Mouse (Mus musculus): ENCODE results near the gene Iars2.
A peak's percentile ranks its signal among the peaks of the same experiment; 100 is the strongest.

The Iars2 gene

GRCm38 (mm10) chr1:185328721-185329610, at the start of gene Iars2:
TSS of gene Iars2 (minus strand) at chr1:185329396.
- DNase-seq = peak; percentile 94

- DNase-seq = no peak
These were observed 48.2 kb upstream of the Iars2 start for GRCm38 (mm10) chr1:185377429-185377828.

- DNase-seq = no peak
These were observed 47.2 kb upstream of the Iars2 start for GRCm38 (mm10) chr1:185376390-185376789.

- no peak for DNase-seq
These were observed 40.8 kb upstream of the Iars2 start for GRCm38 (mm10) chr1:185369979-185370378.

DNA sequence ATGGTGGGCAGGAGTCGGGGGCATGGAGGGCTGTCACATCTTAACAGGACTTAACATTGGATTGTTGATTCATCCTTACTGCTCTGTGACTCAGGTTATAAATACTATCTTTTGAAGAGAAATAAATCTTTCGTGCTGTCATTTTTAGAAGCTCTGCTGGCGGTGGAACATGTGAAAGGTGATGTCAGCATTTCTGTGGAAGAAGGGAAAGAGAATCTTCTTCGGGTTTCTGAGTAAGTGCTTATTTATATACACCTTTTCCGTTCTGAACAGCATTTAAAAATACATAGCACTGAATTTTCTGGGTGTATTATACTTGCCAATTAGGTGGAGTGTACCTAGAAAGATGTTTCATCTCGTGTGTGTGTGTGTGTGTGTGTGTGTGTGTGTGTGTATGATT, 38.2 kb upstream of the Iars2 start:
- DNase-seq = no peak

DNA sequence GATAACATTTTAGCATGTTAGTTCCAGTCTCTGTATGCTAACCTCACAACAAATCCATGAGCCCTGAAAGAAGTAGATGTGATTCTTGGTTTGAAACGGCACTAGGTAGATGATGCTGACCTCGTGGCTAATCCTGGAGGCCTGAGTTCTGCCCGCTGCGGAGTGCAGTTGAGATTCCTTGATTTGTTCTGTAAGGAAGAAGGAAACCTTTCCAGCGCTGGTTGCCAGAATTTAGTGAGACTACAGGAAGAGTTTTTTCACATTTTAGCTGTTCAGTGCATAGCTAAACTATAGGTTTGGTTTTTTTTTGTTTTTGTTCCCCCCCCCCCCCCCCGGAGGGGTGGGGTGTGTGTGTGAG, 35.0 kb upstream of the Iars2 start:
- no peak for DNase-seq

DNA sequence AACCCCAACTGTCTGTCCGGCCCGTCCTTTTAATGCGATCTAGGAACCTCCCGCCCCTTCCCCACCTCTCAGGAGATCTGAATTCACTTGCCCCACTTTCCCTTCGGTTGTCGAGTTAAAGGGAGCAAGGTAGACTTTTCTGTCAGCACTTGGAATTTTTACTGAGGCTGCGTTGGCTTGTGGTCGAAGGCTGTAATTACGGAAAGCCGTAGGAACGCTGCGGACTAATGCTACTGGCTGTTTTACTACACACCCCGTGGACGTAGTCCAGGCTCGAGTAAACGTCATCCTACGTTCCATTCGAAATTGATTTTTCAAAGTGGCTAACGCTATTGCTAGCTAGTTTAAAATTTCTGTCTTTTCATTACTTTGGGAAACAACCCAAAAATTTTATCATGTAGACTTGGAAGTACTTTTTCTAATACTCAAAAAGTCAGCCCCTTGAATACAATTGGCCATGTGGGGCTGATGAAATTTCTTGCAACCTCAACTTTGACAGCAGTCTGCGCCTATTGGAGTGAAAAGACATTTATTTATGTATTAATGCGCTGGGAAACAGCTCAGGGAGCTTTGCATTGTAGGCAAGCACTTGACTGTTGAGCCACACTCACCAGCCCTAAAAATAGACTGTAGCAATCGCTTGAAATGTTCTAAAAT, 34.5 kb upstream of the Iars2 start:
- DNase-seq = peak; percentile 67

GRCm38 (mm10) chr1:185362677-185363520, 33.7 kb upstream of the Iars2 start, which contains the start of gene Eprs:
TSS of gene Eprs (plus strand) at chr1:185363044.
- peak; percentile 99 for DNase-seq

DNA sequence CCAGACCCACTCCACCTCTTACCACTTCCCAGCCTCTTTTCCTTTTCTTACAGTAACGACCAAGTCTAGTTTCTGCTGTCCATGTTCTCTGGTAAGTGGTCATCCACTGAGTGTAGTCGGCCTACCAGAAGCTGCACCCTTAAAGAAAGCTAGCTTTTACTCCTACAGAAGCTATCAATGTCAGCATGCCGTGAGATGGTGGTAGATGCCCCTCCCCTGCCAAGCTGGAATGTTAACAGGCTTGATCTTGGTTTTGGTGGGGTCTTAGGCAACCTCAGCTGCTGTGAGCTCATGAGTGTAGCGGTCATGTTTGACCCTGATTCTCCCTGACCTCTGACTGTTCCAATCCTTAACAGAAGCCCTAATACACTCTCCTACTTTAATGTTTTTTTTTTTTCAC, 29.0 kb upstream of the Iars2 start:
- no peak for DNase-seq

- no peak for DNase-seq
These were observed 27.1 kb upstream of the Iars2 start for GRCm38 (mm10) chr1:185356246-185356645.

- DNase-seq = no peak
These were observed 25.5 kb upstream of the Iars2 start for GRCm38 (mm10) chr1:185354731-185355130.

- no peak for DNase-seq
These were observed 24.2 kb upstream of the Iars2 start for GRCm38 (mm10) chr1:185353351-185353750.

- DNase-seq = no peak
These were observed 23.0 kb upstream of the Iars2 start for GRCm38 (mm10) chr1:185352151-185352550.

DNA sequence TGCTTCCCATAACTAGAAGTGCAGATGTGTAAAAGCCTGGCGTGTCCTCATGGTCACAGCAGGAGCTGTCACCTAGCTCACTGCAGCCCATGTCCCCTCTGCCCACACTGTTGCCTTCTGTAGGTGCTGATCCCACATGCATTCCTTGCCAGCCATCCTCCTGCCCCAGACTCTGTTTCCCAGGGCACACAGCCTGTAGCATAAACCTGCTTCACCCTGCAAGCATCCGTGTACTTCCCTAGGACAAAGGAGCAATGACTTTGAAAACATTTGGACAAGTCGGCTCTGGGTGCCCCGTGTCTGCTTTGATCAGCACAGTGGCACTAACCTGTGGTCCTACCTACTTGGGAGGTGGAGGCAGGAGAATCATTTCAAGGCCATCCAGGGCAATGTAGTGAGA, 21.4 kb upstream of the Iars2 start:
- DNase-seq = no peak

DNA sequence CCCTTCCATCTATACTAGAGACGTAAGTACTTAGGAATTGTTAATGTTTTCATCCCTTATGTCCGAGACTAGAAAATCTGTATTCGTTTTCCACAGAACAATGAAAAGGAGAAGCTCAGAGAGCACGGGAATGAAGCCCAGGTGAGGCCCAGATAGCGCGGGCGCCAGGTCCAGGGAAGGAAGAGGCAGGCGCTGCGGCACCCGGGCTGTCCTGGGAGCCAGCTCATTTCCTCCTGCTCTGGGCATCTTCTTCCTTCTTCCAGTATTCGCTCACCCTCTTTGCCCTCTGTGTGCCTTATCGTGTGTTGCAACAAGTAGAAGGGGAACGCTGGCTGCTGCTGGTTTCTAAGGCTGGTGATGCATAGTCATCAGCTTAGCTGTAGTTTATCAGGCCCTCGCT, 20.5 kb upstream of the Iars2 start:
- no peak for DNase-seq

- DNase-seq = peak; percentile 12
These were observed 17.0 kb upstream of the Iars2 start for GRCm38 (mm10) chr1:185346188-185346587.

DNA sequence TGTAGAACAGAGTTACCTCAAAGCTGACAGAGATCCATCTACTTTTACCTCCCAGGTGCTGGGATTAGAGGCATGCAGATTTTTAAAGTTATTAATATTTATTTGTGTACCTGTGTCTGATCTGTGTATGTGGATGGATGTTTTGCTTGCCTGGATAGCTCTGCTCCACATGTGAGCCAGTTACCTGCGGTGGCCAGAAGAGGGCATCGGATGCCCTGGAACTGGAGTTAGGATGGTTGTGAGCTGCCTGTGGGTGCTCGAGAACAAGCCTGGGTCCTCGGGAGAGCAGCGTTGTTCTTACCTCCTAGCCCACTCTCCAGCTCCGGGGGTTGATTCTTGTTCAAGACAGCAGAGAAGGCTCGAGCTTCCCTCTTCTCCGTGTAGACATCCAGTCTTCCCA, 14.2 kb upstream of the Iars2 start:
- no peak for DNase-seq

- no peak for DNase-seq
These were observed 13.2 kb upstream of the Iars2 start for GRCm38 (mm10) chr1:185342441-185342840.

DNA sequence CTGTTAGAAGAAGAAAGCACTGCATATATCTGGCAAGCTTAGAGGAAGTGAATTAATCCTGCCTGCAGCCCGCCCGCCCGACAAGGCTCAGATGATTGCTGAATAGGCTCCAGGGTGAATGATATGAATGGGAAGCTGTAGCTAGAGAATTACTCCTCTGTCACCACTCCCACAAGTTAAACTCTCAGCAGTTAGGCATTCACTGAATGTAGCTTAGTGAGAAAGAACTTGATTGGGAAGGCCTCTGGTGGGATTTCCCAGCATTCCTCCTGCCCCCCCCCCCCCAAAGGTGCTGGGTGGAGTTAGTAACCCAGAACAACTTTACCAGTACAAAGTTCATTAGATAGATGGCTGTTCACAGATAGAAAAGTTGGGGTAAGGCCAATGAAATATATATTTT, 7.3 kb upstream of the Iars2 start:
- no peak for DNase-seq

GRCm38 (mm10) chr1:185335231-185335765, 6.1 kb upstream of the Iars2 start:
- no peak for DNase-seq

DNA sequence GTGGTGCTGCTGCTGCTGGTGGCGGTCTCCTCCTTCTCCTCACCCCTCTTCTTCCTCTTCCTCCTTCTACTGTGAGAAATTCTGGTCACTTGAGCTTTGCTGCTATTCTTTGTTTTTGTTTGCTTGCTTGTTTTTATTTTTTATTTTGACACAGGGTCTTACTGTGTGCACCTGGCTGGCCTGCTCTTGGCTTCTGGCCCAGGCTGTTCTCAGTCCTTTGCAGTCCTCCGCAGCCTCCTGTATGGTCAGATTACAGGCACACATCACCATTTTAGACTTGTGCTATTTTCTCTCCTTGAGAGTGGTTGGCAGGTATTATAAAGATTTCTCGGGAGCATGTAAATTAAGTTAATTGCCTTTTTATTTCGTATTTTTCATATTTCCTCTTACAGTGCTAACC, 4.9 kb upstream of the Iars2 start:
- no peak for DNase-seq

DNA sequence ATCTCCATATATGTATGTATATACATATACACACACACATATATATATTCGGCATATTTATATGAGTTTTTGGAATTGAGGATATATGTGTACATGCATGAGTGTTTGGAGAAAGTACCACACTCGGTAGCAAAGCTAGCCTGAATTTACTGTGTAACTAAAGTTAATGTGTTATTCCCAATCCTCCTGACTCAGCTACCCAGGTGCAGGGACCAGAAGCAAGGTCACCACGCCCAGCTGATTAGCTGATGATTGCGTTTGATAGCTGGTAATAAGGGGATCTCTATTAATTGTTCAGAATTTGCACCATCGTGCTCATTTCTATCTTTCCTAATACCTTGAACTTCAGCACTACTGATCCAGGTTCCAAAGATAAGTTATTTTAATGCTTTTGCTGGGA, 4.5 kb upstream of the Iars2 start:
- no peak for DNase-seq

DNA sequence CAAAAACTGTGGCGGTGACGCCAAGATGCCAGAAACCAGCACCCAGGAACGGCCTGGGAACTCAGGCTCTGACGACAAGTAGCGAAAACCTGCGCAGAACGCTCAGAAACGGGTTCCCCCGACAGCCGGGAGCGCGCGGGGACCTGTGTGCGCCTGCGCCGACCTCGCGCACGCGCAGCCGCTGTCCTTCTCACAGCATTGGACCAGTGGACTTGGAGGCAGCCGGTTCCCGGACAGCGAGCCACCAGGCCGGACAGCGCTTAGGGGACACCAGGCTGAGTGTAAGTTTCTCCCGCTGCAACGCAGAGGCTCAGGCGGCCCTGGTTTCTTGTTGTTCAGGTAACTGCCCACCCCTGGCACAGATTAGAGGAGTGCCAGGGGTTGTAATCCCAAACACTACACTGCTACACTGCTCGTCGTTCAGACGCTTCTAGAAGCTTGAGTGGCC, 2.8 kb upstream of the Iars2 start, which contains the start of gene Bpnt1:
Gene Bpnt1, plus strand, starts transcription at position 167 of the 448 bp plus-strand sequence.
- DNase-seq = peak; percentile 93

All from lung, postnatal 10 days (tissue).